Comparison of ENCODE assay signal across 8 mouse cellular contexts in the genomic region with DNA sequence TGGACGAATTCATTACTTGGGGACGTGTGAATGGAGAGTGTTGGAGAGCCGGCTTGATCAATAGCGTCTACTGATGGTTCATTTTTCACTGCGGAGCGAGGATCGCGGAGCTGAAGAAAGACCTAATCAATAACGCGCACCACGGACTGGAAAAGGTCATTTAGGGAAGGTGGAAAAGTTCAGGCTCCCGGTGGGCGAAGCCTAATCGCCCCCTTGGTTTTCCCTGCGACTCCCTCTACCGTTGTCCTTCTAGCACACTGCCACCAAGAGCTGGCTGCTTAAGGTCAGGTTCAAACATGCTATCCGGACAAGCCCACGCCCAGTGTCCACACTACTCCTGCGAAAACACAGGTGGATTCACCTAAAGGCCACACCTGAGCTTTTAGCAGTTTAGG. TPM values are rescaled to one million over a fixed set of nuclear protein-coding genes. Genes with fewer than 3 reads are reported as not detected.
DNase-seq lines count a peak whose midpoint lies in the region; ATAC-seq lines count a peak whose summit lies in the region.
"Had no signal": no experiment of that assay in that cellular context is flagged by ENCODE, and none has a peak within 500 bp of the region (broad histone marks: within the 10 kb centered on the region; RNA-seq: fewer than 3 reads in every experiment).

No protein-coding gene starts in this region.

- peaks cover 71% of the 10 kb centered on the region for H3K27me3 ChIP-seq in lung, embryonic 15.5 days
- H3K27me3 ChIP-seq in forebrain, embryonic 12.5 days = peaks cover 82% of the 10 kb centered on the region
- H3K27me3 ChIP-seq in limb, embryonic 12.5 days = peaks cover 74% of the 10 kb centered on the region
- H3K27me3 ChIP-seq in stomach, embryonic 14.5 days (ENCODE audit: control insufficient read depth, insufficient read depth, low read length) = peaks cover 58% of the 10 kb centered on the region

- peak overlapping the region; percentile 31 for H3K4me3 ChIP-seq in lung, embryonic 15.5 days
- H3K4me3 ChIP-seq in forebrain, embryonic 12.5 days (replicated peaks) = peak overlapping the region; percentile 18
- H3K4me3 ChIP-seq in limb, embryonic 12.5 days (replicated peaks) = peak overlapping the region; percentile 31
- H3K4me3 ChIP-seq in stomach, embryonic 14.5 days (ENCODE audit: low read depth, low read length) = peak overlapping the region; percentile 22

- no peak overlapping the region for H3K27ac ChIP-seq in lung, embryonic 15.5 days
- H3K27ac ChIP-seq in forebrain, embryonic 12.5 days = no peak overlapping the region
- no peak overlapping the region for H3K27ac ChIP-seq in limb, embryonic 12.5 days
- H3K27ac ChIP-seq in stomach, embryonic 14.5 days (ENCODE audit: low read length) = no peak overlapping the region

- H3K9me3 ChIP-seq in lung, embryonic 15.5 days = no peaks in the 10 kb centered on the region
- H3K9me3 ChIP-seq in forebrain, embryonic 12.5 days = no peaks in the 10 kb centered on the region
- H3K9me3 ChIP-seq in limb, embryonic 12.5 days = no peaks in the 10 kb centered on the region
- H3K9me3 ChIP-seq in stomach, embryonic 14.5 days (ENCODE audit: control insufficient read depth, low read depth, low read length) = no peaks in the 10 kb centered on the region

- no peak overlapping the region for H3K9ac ChIP-seq in lung, embryonic 15.5 days
- H3K9ac ChIP-seq in forebrain, embryonic 12.5 days = no peak overlapping the region
- peak overlapping the region; percentile 35; the same call in 1 of the 2 replicates for H3K9ac ChIP-seq in limb, embryonic 12.5 days (replicated peaks)
- H3K9ac ChIP-seq in stomach, embryonic 14.5 days (replicated peaks; ENCODE audit: low read depth, low read length) = no peak overlapping the region

- peak overlapping the region; percentile 54 for H3K4me2 ChIP-seq in lung, embryonic 15.5 days
- H3K4me2 ChIP-seq in forebrain, embryonic 12.5 days = peak overlapping the region; percentile 34; the same call in 1 of the 2 replicates
- H3K4me2 ChIP-seq in limb, embryonic 12.5 days = peak overlapping the region; percentile 56
- H3K4me2 ChIP-seq in stomach, embryonic 14.5 days (replicated peaks; ENCODE audit: low read depth, low read length) = peak overlapping the region; percentile 29

- H3K4me1 ChIP-seq in lung, embryonic 15.5 days = peaks cover 11% of the 10 kb centered on the region
- peaks cover 23% of the 10 kb centered on the region for H3K4me1 ChIP-seq in forebrain, embryonic 12.5 days
- H3K4me1 ChIP-seq in limb, embryonic 12.5 days (replicated peaks) = peaks cover 8% of the 10 kb centered on the region
- 0 out of 2 replicates have a peak, but pooled peaks cover 3% of the 10 kb centered on the region for H3K4me1 ChIP-seq in stomach, embryonic 14.5 days (ENCODE audit: control insufficient read depth, insufficient read depth, low read length)

- no peaks in the 10 kb centered on the region for H3K36me3 ChIP-seq in lung, embryonic 15.5 days
- H3K36me3 ChIP-seq in forebrain, embryonic 12.5 days (replicated peaks) = no peaks in the 10 kb centered on the region
- no peaks in the 10 kb centered on the region for H3K36me3 ChIP-seq in limb, embryonic 12.5 days
- H3K36me3 ChIP-seq in stomach, embryonic 14.5 days (ENCODE audit: control insufficient read depth, insufficient read depth, low read length) = no peaks in the 10 kb centered on the region

- DNase-seq in lung, postnatal 14 days = no peak
- no peak for DNase-seq in thymus, postnatal 25 days
- DNase-seq: thymus, postnatal 36 days had no signal

- WGBS in lung, embryonic 15.5 days = 2% methylated on average over 19 of the region's 19 CpGs
- WGBS in forebrain, embryonic 12.5 days = under 1% methylated on average over 19 of the region's 19 CpGs
- under 1% methylated on average over 19 of the region's 19 CpGs for WGBS in limb, embryonic 12.5 days
- WGBS in stomach, embryonic 14.5 days = under 1% methylated on average over 19 of the region's 19 CpGs

- ATAC-seq in lung, embryonic 15.5 days (ENCODE audit: borderline replicate concordance, extremely low read depth, low FRiP score, low TSS enrichment) = no peak
- no peak for ATAC-seq in forebrain, embryonic 12.5 days (ENCODE audit: low FRiP score)
- ATAC-seq in limb, embryonic 12.5 days (ENCODE audit: insufficient number of reproducible peaks, insufficient read depth, low FRiP score, low TSS enrichment, low read depth) = no peak
- ATAC-seq in stomach, embryonic 14.5 days (ENCODE audit: insufficient number of reproducible peaks, insufficient read depth, low FRiP score, low read depth) = no peak
- no peak for ATAC-seq in activated CD4-positive, CD25-positive, alpha-beta regulatory T cell, adult 4 months

RNA-seq across cellular contexts. Expression of a gene that starts 47.0 kb away (rescaled TPM):
- not detected in 2 replicates for polyA plus RNA-seq in lung, embryonic 15.5 days (2015; fragmentation: Nextera tagmentation; extraction: Ambion mirVana)
- not detected in 2 replicates for polyA plus RNA-seq in forebrain, embryonic 12.5 days (2016; fragmentation: Nextera tagmentation; extraction: Ambion mirVana)
- polyA plus RNA-seq in limb, embryonic 12.5 days (2016; fragmentation: Nextera tagmentation; extraction: Ambion mirVana) = not detected in 2 replicates
- polyA plus RNA-seq in stomach, embryonic 14.5 days (2014; fragmentation: Nextera tagmentation; extraction: Ambion mirVana) = not detected in 2 replicates
- polyA plus RNA-seq in activated CD4-positive, CD25-positive, alpha-beta regulatory T cell, adult 4 months (2017; shearing (Covaris generic)) = not detected

RNA-seq across cellular contexts. Expression of a gene that starts 47.4 kb away (rescaled TPM):
- polyA plus RNA-seq in lung, embryonic 15.5 days (2015; fragmentation: Nextera tagmentation; extraction: Ambion mirVana) = 57.6 and 60.4 TPM in 2 replicates
- polyA plus RNA-seq in forebrain, embryonic 12.5 days (2016; fragmentation: Nextera tagmentation; extraction: Ambion mirVana) = 103 and 109 TPM in 2 replicates
- polyA plus RNA-seq in limb, embryonic 12.5 days (2016; fragmentation: Nextera tagmentation; extraction: Ambion mirVana) = 66.5 and 67.8 TPM in 2 replicates
- 69.4 and 92.6 TPM in 2 replicates for polyA plus RNA-seq in stomach, embryonic 14.5 days (2014; fragmentation: Nextera tagmentation; extraction: Ambion mirVana)
- 10 to 100 TPM; 30.3 to 38.1 TPM for polyA plus RNA-seq in activated CD4-positive, CD25-positive, alpha-beta regulatory T cell, adult 4 months (2017; shearing (Covaris generic))
